Mouse (Mus musculus) c-Kit-negative CD71-positive TER-119-positive erythroid progenitor cells, embryonic 14.5 days (primary cell): ENCODE measurements around the gene Zcchc13.
"Not testable (repeated sequence)": the region's sequence is repeated elsewhere in the genome, so short reads cannot be mapped to it uniquely, and the experiment has no call there.

Experiments
- DNase-seq: peaks from one replicate; pipeline ENCODE4 v3.0.0-alpha.2; 2013; ENCODE audit warnings: low read depth, low spot score

Zcchc13 gene

DNA sequence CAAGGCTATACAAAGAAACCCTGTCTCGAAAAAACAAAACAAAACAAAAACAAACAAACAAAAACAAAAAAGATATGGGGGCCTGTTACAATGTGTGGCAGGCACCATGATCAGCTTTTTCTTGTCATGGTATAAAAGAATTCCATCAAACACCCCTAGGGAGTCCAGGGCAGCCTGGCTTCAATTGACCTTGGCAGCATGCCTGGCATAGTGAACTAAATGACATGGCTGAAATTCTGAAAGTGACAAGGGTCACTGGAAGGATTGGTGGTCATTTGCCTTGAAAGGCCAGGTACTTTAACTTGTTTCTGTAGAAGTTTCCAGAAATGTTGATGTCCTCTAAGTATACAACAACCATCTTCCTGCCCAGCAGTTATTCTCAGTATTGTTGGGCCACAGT lies 13.9 kb downstream of the Zcchc13 start:
- DNase-seq = no peak

- DNase-seq = no peak
These were observed 21.7 kb downstream of the Zcchc13 start for GRCm38 (mm10) chrX:103652048-103652447.

DNA sequence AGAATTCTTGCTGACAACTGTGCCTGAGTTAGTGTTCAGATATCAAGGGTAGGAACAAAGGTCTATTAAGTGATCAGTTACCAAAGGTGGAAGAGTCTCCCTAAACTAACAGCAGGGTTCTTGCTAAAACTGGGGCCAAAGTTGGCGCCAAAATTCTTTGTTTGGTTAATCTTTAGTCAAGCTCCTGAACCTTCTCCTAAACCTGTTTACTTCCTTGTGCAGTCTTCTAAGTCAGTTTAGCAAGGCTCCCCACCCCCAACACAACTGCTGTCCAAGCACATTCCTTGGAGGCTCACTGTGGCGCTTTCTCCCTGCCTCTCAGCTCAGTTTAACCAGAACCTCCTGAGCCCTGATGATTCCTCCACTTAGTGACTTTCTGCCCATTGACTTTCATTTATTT lies 22.6 kb downstream of the Zcchc13 start:
- no peak for DNase-seq

- no peak for DNase-seq
These were observed 28.6 kb downstream of the Zcchc13 start for GRCm38 (mm10) chrX:103658985-103659384.

GRCm38 (mm10) chrX:103664445-103664844 lies 34.1 kb downstream of the Zcchc13 start:
- DNase-seq = not testable (repeated sequence)

GRCm38 (mm10) chrX:103670245-103670644 lies 39.9 kb downstream of the Zcchc13 start:
- DNase-seq = no peak

DNA sequence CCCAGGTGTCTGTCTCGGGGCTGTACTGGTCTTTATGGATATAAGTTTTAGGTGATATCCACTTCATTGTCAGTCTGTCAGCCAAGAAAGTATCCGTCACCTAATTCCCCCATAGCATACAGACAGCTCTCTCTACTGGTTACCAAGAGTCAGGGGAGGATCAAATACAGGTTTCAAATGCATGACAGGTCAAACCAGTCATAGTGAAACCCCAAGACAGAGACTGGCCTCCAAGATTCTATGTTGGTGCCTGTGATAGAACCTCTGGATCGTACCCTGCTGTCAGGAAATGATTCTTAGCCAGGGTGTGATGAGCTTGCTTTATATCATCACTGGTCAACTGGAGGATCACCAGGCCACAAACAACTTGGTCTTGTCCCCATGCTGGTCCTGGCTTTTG lies 43.4 kb downstream of the Zcchc13 start:
- no peak for DNase-seq

DNA sequence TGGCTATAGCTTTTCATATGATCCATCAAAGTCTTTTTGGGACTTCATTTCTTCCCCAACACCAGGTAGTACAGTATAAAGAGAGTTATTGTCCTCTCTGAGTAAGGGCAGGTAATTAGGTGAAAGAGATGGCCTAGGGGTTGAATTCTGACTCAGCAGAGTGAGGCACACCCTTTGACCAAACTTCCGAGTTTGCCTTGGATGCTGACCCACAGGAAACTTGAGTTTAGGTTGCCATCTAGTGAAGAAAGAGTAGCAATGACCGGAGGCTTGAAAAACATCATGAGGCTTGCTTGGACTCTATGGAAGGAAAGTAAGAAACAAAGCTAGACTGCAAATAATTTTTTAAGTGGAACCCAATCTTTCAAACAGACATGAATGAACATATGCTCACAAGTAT lies 44.3 kb downstream of the Zcchc13 start:
- DNase-seq = no peak
